Mouse (Mus musculus): ENCODE results near the gene Tfrc. TPM values are rescaled to one million over a fixed set of nuclear protein-coding genes. Genes with fewer than 3 reads are reported as not detected.

The Tfrc gene
- total RNA-seq, 1 experiment from 2014 or later: 66.8 TPM

DNA sequence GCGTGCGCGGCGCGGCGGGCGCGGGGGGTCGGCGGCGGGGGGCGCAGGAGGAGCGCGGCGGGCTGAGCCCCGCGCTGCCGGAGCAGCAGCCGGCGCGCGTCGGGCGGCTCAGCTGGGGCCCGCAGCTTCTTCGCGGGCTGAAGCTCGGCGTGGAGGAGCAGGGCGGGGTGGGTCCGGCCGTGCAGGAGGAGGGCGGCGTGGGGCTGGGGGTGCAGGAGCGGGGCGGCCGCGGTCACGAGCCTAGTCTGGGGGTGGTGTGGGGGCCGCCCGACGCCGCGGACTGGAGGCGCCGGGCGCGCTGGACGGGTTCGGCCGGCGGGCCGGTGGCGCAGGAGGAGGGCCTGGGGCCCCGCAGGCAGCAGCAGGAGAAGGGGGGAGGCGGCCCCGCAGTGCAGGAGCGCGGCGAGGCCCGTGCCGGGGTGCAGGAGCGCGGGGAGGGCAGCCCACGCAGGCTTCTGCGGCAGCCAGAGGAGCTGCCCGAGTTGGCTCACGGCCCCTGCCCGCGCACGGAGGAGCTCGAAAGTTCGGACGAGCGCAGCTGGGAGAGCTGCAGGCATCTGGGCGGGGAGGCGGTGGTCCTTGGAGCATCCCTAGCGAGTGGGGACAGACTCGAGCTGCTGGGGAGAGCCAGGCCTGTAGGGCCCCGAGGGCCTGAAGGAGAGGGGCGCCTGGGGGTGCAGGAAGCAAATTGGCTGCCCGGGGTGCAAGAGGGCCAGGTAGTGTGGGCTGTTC, 35.5 kb downstream of the Tfrc start:
- ATAC-seq (ENCODE audit: extremely low read depth, insufficient number of reproducible peaks, low FRiP score, poor library complexity, severe bottlenecking): no peak

- no peak for ATAC-seq (ENCODE audit: extremely low read depth, insufficient number of reproducible peaks, low FRiP score, poor library complexity, severe bottlenecking)
Measured at GRCm38 (mm10) chr16:32644801-32645170, 36.1 kb downstream of the Tfrc start.

DNA sequence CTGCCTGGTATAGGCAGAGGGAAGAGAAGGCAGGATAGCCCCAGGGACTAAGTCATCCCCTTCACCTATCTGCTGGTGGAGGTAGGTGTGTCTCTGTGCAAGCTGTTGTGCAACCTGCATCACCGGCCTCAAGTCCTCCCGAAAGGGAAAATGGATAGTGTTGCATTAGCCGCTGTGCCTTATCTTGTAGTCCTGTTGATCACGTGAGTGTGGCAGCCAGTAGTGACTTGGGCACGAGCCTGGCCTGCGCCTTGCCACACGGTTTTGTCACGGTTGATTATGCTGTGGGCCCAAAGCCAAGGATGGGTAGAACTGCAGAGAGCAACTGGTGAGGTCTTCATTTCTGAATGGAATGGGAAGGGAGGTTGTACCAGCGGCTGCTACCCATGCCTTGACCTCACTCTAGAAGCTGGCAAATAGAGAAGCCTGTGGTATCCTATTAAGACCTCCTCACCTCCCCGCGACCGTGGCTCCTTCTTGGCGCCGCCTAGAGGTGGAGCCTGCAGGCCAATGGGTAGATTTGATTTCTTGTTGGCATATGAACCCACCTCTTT, 36.7 kb downstream of the Tfrc start:
- peak; percentile 60 for ATAC-seq (ENCODE audit: extremely low read depth, insufficient number of reproducible peaks, low FRiP score, poor library complexity, severe bottlenecking)

GRCm38 (mm10) chr16:32646014-32646413, 37.3 kb downstream of the Tfrc start:
- no peak for ATAC-seq (ENCODE audit: extremely low read depth, insufficient number of reproducible peaks, low FRiP score, poor library complexity, severe bottlenecking)

DNA sequence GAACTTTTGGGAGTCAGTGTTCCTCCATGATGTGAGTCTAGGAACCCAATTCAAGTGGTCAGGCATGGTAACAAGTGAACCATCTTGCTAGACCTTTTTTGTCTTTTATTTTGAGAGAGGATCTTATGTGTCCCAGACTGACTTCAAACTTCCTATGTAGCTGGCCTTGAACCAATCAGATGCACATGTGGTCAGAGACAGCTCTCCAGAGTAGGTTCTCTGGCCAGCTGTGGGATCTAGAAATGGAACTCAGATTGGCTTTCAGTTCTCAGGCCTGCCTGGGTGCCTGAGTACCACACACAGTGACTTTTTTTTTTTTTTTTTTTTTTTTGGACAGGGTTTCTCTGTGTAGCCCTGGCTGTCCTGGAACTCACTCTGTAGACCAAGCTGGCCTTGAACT, 39.0 kb downstream of the Tfrc start:
- ATAC-seq (ENCODE audit: extremely low read depth, insufficient number of reproducible peaks, low FRiP score, poor library complexity, severe bottlenecking): no peak

- no peak for ATAC-seq (ENCODE audit: extremely low read depth, insufficient number of reproducible peaks, low FRiP score, poor library complexity, severe bottlenecking)
Measured at GRCm38 (mm10) chr16:32650461-32650860, 41.7 kb downstream of the Tfrc start.

- peak; percentile 94 for ATAC-seq (ENCODE audit: extremely low read depth, insufficient number of reproducible peaks, low FRiP score, poor library complexity, severe bottlenecking)
Measured at GRCm38 (mm10) chr16:32650974-32651618, 42.4 kb downstream of the Tfrc start.

- ATAC-seq (ENCODE audit: extremely low read depth, insufficient number of reproducible peaks, low FRiP score, poor library complexity, severe bottlenecking): no peak
Measured at GRCm38 (mm10) chr16:32654071-32654733, 45.5 kb downstream of the Tfrc start.

DNA sequence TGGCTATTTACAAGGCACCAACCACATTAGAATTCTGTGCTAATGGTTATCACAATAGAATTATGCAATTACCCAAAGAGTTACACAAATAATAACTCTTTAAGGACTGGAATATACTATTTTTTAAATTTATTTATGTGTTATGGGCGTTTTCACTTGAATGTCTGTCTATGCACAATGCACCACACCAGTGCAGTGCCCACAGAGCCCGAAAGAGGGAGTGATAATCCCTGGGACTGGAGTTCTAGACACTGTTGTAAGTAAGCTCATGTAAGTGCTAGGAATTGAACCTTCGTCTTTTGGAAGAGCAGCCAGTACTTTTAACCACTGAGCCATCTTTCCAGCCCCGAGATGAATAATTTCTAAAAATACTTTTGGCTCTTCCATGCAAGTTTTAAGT, 46.8 kb downstream of the Tfrc start:
- no peak for ATAC-seq (ENCODE audit: extremely low read depth, insufficient number of reproducible peaks, low FRiP score, poor library complexity, severe bottlenecking)

GRCm38 (mm10) chr16:32656321-32656720, 47.6 kb downstream of the Tfrc start:
- no peak for ATAC-seq (ENCODE audit: extremely low read depth, insufficient number of reproducible peaks, low FRiP score, poor library complexity, severe bottlenecking)

- no peak for ATAC-seq (ENCODE audit: extremely low read depth, insufficient number of reproducible peaks, low FRiP score, poor library complexity, severe bottlenecking)
Measured at GRCm38 (mm10) chr16:32656794-32657193, 48.1 kb downstream of the Tfrc start.

DNA sequence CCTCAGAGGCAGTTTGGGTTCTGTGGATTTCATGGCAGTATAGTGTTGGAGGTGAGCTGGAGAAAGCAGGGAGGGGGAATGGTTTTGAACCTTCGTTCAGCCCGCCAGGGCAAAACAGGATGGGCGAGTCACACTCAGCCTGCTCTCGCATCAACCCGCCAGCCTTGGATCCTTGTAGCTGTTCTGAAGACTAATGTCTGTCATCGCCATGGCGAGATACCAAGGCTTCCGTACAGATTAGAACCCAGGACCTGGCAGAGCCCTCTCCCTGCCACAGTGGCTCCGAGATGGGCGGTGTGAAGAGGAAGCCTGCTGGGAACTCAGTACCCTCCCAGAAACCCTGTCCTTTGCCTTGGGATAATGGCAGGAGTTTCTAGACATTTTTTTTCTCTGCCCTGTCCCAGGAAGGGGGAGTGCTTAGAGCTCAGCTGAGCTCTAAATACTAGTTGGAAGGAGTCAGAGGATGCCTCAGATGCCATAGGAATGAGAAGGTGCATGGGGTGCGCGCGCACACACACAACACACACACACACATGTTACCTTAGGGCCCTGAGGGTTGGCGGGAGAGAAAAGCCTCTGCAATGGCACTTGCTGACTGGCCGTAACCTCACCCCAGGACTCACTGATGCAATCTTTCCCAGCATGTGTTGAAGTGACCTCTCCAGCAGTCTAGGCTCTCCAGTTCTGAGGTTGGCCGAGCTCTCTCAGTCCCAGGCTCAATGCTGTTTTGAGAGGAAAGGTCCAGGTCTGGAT, 49.0 kb downstream of the Tfrc start:
- no peak for ATAC-seq (ENCODE audit: extremely low read depth, insufficient number of reproducible peaks, low FRiP score, poor library complexity, severe bottlenecking)

GRCm38 (mm10) chr16:32658743-32659171, 50.0 kb downstream of the Tfrc start:
- ATAC-seq (ENCODE audit: extremely low read depth, insufficient number of reproducible peaks, low FRiP score, poor library complexity, severe bottlenecking): peak; percentile 30; the same call in 1 of the 2 replicates

DNA sequence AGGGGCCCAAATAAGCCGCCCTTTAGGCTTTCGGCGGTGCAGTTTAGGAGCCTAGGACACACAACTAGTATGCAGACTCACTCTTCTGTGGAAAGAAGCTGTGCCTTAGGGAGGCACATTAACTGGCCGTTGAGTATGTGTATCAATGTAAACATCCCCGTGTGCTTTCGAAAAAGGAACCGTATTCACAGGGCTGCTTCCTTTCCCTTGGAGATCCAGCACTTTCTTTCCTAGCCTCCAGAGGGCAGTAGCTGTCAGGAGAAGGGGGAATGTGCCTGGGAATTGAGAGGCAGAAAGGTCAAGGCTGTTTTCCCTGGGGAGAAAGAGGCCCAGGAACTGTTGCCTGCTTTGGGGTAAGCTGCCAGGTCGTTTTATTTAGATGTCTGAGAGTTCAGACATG, 50.7 kb downstream of the Tfrc start:
- no peak for ATAC-seq (ENCODE audit: extremely low read depth, insufficient number of reproducible peaks, low FRiP score, poor library complexity, severe bottlenecking)

GRCm38 (mm10) chr16:32660095-32660494, 51.4 kb downstream of the Tfrc start:
- ATAC-seq (ENCODE audit: extremely low read depth, insufficient number of reproducible peaks, low FRiP score, poor library complexity, severe bottlenecking): no peak

DNA sequence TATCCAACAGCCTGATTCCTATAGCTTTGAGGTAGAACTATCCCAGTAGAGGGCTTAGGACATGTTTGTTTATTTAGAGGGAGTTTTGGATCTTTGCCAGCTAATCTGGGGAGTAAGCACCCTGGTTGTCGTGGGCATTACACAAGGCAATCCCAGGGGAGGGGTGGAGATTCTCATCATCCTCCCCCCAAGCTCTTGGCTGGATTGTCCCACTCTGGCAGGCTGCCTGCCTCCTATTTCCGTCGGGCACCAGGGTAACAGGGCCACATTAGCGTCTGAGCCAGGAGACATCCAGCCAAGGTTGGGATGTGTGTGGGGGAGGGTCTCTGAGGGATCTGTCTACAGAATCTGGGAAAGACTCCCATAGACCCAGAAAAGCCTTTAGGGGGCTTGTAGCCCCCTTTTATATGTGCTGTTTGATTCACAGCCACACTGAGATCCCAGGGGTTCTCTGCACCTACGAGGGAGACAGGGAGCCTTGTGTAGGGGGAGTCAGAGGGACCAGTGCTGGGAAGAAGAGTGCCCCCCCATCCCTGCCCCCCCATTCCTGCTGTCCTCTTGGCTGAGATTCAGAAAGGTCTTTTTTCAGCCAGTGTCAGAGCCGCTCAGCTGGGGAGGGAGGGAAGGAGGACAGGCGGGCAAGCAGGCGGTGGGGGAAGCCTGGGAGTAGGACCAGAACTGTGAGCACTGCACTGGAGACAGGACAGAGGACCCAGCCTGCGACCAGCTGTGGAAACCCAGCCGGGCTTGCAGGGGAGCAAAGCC, 52.0 kb downstream of the Tfrc start:
- no peak for ATAC-seq (ENCODE audit: extremely low read depth, insufficient number of reproducible peaks, low FRiP score, poor library complexity, severe bottlenecking)

- no peak for ATAC-seq (ENCODE audit: extremely low read depth, insufficient number of reproducible peaks, low FRiP score, poor library complexity, severe bottlenecking)
Measured at GRCm38 (mm10) chr16:32661493-32661921, 52.8 kb downstream of the Tfrc start.

DNA sequence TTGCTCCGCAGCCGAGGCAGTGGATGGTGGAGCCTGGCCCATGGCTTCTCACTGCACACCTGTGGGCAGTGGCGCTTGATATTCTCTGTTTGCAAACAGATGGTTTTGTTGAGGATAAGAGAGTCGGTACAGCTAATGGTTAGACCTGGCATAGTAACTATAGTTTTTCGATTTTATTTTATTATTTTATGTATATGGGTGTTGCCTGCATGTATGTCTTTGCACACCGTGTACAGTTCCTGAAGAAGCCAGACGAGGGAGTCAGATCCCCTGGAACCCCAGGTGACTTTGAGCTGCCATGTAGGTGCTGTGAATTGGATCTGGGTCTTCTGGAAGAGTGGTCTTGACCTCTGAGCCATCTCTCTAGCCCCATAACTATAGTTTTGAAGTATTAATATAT, 53.7 kb downstream of the Tfrc start:
- ATAC-seq (ENCODE audit: extremely low read depth, insufficient number of reproducible peaks, low FRiP score, poor library complexity, severe bottlenecking): no peak

Data from neutrophil, adult 5-6 weeks (primary cell).